Mouse (Mus musculus) bone marrow, adult 2 months (tissue): ENCODE data around the gene Gm27027. TPM values are rescaled to one million over a fixed set of nuclear protein-coding genes. Genes with fewer than 3 reads are reported as not detected.

Experiments used
- H3K27ac ChIP-seq: fragments of 200-500 bp; 2 replicates; pipeline ENCODE4 v1.5.1; 2012; ENCODE audit warnings: low read depth, mild to moderate bottlenecking, control low read depth, inconsistent platforms, low read length; ENCODE audit not compliant: control insufficient read depth, poor library complexity, insufficient read depth
- H3K4me1 ChIP-seq: fragments of 200-500 bp; 2 replicates; pipeline ENCODE4 v1.6.1; 2011; ENCODE audit warnings: low read length; ENCODE audit not compliant: control insufficient read depth, insufficient read depth
- H3K4me3 ChIP-seq: fragments of 200-500 bp; replicated peaks from 2 replicates; pipeline ENCODE3; 2011; ENCODE audit warnings: mild to moderate bottlenecking, low read depth, low read length, control low read depth; ENCODE audit not compliant: control insufficient read depth
- CTCF ChIP-seq: fragments of 200-500 bp; IDR thresholded peaks from 2 replicates; pipeline ENCODE4 v1.5.1; 2011; ENCODE audit warnings: low read length, control low read depth; ENCODE audit not compliant: control insufficient read depth, insufficient read depth
- POLR2A ChIP-seq: fragments of 200-500 bp; IDR thresholded peaks from 2 replicates; pipeline ENCODE4 v1.6.1; 2011; ENCODE audit warnings: low read depth, mild to moderate bottlenecking, control low read depth, low read length, borderline replicate concordance; ENCODE audit not compliant: control insufficient read depth
- WGBS: fragments of 180-500 bp; shearing (Covaris S2); methylation state at CpG from one replicate; pipeline ENCODE4 v1.1.7; 2018; 5-methylcytosine and 5-hydroxymethylcytosine counted together
- polyA plus RNA-seq: library from polyadenylated mRNA; stranded (reverse); fragments of >200 nt; gene quantifications from 2 replicates; pipeline ENCODE4 v1.2.4, GENCODE M21; 2011; ENCODE audit warnings: low replicate concordance; ENCODE audit not compliant: missing spikeins, insufficient read depth, insufficient read length

The Gm27027 gene
- polyA plus RNA-seq, 1 experiment, result not detected

- Histone ChIP-seq H3K4me3 (no peak overlapping the region), H3K27ac (no peak overlapping the region), H3K4me1 (no peaks in the 10 kb centered on the region)
- TF ChIP-seq CTCF, result no peak
- no peak for TF ChIP-seq POLR2A
- 18% methylated on average over 6 of the region's 6 CpGs for WGBS
Observed at GRCm38 (mm10) chr2:94024637-94025036, 28.5 kb upstream of the Gm27027 start.

- TF ChIP-seq POLR2A, result peak; percentile 69; the same call in 1 of the 2 replicates
- no peak for TF ChIP-seq CTCF
- Histone ChIP-seq H3K4me3 (peak within 1 kb of the TSS; percentile 82), H3K27ac (no peak within 1 kb of the TSS), H3K4me1 (no peaks in the 10 kb centered on the region)
- WGBS, result 3% methylated on average over 47 of the region's 47 CpGs
Observed at GRCm38 (mm10) chr2:94010335-94011291, 14.5 kb upstream of the Gm27027 start, which contains the start of gene Alkbh3. Gene Alkbh3, minus strand, starts transcription at chr2:94010807.

GRCm38 (mm10) chr2:94002331-94002730 lies 6.2 kb upstream of the Gm27027 start:
- TF ChIP-seq CTCF (peak; percentile 74), POLR2A (no peak)
- H3K4me1 ChIP-seq, result no peaks in the 10 kb centered on the region
- H3K4me3 ChIP-seq, result no peak overlapping the region
- 5% methylated on average over 2 of the region's 2 CpGs for WGBS
- no peak overlapping the region for H3K27ac ChIP-seq

- no peaks in the 10 kb centered on the region for H3K4me1 ChIP-seq
- TF ChIP-seq POLR2A (no peak), CTCF (no peak)
- H3K27ac ChIP-seq, result no peak overlapping the region
- H3K4me3 ChIP-seq, result no peak overlapping the region
- WGBS, result 84% methylated on average over 4 of the region's 4 CpGs
Observed at GRCm38 (mm10) chr2:94001918-94002317, 5.8 kb upstream of the Gm27027 start.

- TF ChIP-seq POLR2A (no peak), CTCF (no peak)
- 89% methylated on average over 6 of the region's 6 CpGs for WGBS
- Histone ChIP-seq H3K4me3 (no peak overlapping the region), H3K4me1 (no peaks in the 10 kb centered on the region), H3K27ac (no peak overlapping the region)
Observed at GRCm38 (mm10) chr2:94001411-94001810, 5.3 kb upstream of the Gm27027 start.

GRCm38 (mm10) chr2:93992810-93993209 lies 3.3 kb downstream of the Gm27027 start:
- WGBS, result 78% methylated on average over 3 of the region's 3 CpGs

GRCm38 (mm10) chr2:93992259-93992658 lies 3.9 kb downstream of the Gm27027 start:
- TF ChIP-seq CTCF (no peak), POLR2A (no peak)
- Histone ChIP-seq H3K27ac (no peak overlapping the region), H3K4me1 (no peaks in the 10 kb centered on the region), H3K4me3 (no peak overlapping the region)
- WGBS, result 72% methylated on average over 5 of the region's 5 CpGs

More at GRCm38 (mm10) chr2:93992810-93993209, 3.3 kb downstream of the Gm27027 start:
- Histone ChIP-seq H3K4me1 (no peaks in the 10 kb centered on the region), H3K27ac (no peak overlapping the region), H3K4me3 (no peak overlapping the region)
- no peak for TF ChIP-seq POLR2A
- no peak for TF ChIP-seq CTCF

- Histone ChIP-seq H3K4me1 (no peaks in the 10 kb centered on the region), H3K4me3 (no peak overlapping the region), H3K27ac (no peak overlapping the region)
- WGBS, result 78% methylated on average over 3 of the region's 3 CpGs
- TF ChIP-seq CTCF (no peak), POLR2A (no peak)
Observed at GRCm38 (mm10) chr2:93991336-93991735, 4.8 kb downstream of the Gm27027 start.

- 70% methylated on average over 2 of the region's 2 CpGs for WGBS
- no peaks in the 10 kb centered on the region for H3K4me1 ChIP-seq
- no peak overlapping the region for H3K4me3 ChIP-seq
- TF ChIP-seq CTCF (no peak), POLR2A (no peak)
- no peak overlapping the region for H3K27ac ChIP-seq
Observed at GRCm38 (mm10) chr2:93988440-93988839, 7.7 kb downstream of the Gm27027 start.
